Mouse (Mus musculus) large intestine, adult 2 months (tissue): Measurements from ENCODE around the gene Cldn13. TPM values are rescaled to one million over a fixed set of nuclear protein-coding genes. Genes with fewer than 3 reads are reported as not detected.

Experiments used
- polyA plus RNA-seq: library from polyadenylated mRNA; depleted of rRNA; stranded (reverse); fragments of >200 nt; gene quantifications from 2 replicates; pipeline ENCODE4 v1.2.3, GENCODE M21; 2012; rRNA removed

Cldn13 gene
- polyA plus RNA-seq, 1 experiment, result 0.77 TPM

Other genes with a start within 250 kb of the Cldn13 start
- 5.4 and 7.1 TPM in 2 replicates for gene Limk1, start 226.9 kb downstream of the Cldn13 start, polyA plus RNA-seq
- 25.6 and 28.5 TPM in 2 replicates for gene Eln, start 168.2 kb downstream of the Cldn13 start, polyA plus RNA-seq
- not detected in 2 replicates for gene Tmem270, start 8.8 kb downstream of the Cldn13 start, polyA plus RNA-seq
- 13.6 and 15.3 TPM in 2 replicates for gene Mettl27, start 16.8 kb upstream of the Cldn13 start, polyA plus RNA-seq
- gene Cldn4, start 31.4 kb upstream of the Cldn13 start, polyA plus RNA-seq, result 111 and 235 TPM in 2 replicates
- gene Cldn3, start 70.7 kb upstream of the Cldn13 start, polyA plus RNA-seq, result 796 and 924 TPM in 2 replicates
- gene Abhd11, start 93.6 kb upstream of the Cldn13 start, polyA plus RNA-seq, result 159 and 170 TPM in 2 replicates
- gene Stx1a, start 108.0 kb upstream of the Cldn13 start, polyA plus RNA-seq, result 6.4 and 6.8 TPM in 2 replicates
- gene Dnajc30, start 148.7 kb upstream of the Cldn13 start, polyA plus RNA-seq, result 31.4 and 38.8 TPM in 2 replicates
- gene Bud23, start 149.4 kb upstream of the Cldn13 start, polyA plus RNA-seq, result 52.2 and 65.6 TPM in 2 replicates
- gene Vps37d, start 162.7 kb upstream of the Cldn13 start, polyA plus RNA-seq, result 3.0 and 4.0 TPM in 2 replicates
- 80.5 and 207 TPM in 2 replicates for gene Mlxipl, start 174.4 kb upstream of the Cldn13 start, polyA plus RNA-seq
- 8.9 and 11.7 TPM in 2 replicates for gene Tbl2, start 234.1 kb upstream of the Cldn13 start, polyA plus RNA-seq